In genomic region chr6:33476134-33476533, GRCm38 (mm10) we compare ENCODE assay signal across 25 mouse cellular contexts.
"Had no signal": no experiment of that assay in that cellular context is flagged by ENCODE, and none has a peak within 500 bp of the region (broad histone marks: within the 10 kb centered on the region; RNA-seq: fewer than 3 reads in every experiment).

No protein-coding gene starts in this region.

- H3K4me2 ChIP-seq: heart, embryonic 11.5 days; heart, embryonic 13.5 days; heart, embryonic 15.5 days; hindbrain, embryonic 13.5 days; hindbrain, embryonic 15.5 days; kidney, embryonic 15.5 days; limb, embryonic 12.5 days had no signal

- H3K27ac ChIP-seq: heart, adult 2 months; heart, embryonic 13.5 days; heart, embryonic 15.5 days; hindbrain, embryonic 13.5 days; hindbrain, embryonic 15.5 days; hindbrain, postnatal 0 days; kidney, embryonic 15.5 days; kidney, postnatal 0 days; left cerebral cortex, adult 2 months; limb, embryonic 10.5 days; limb, embryonic 12.5 days had no signal

- DNase-seq: gastrocnemius, postnatal 14 days; gastrocnemius, postnatal 36 days; heart, adult 11 months; heart, adult 2 months; heart, postnatal 14 days; heart, postnatal 36 days; kidney, adult 11 months; kidney, adult 2 months; kidney, adult 9 months; kidney, postnatal 14 days; kidney, postnatal 36 days; layer of hippocampus, adult 9-11 months; layer of hippocampus, postnatal 36 days had no signal

- H3K4me3 ChIP-seq: heart, adult 2 months; heart, embryonic 13.5 days; heart, embryonic 15.5 days; hindbrain, embryonic 13.5 days; hindbrain, embryonic 15.5 days; kidney, embryonic 15.5 days; left cerebral cortex, adult 2 months; limb, embryonic 10.5 days; limb, embryonic 12.5 days had no signal

- H3K9ac ChIP-seq: heart, embryonic 13.5 days; heart, embryonic 15.5 days; hindbrain, embryonic 13.5 days; hindbrain, embryonic 15.5 days; kidney, embryonic 15.5 days; limb, embryonic 12.5 days had no signal

- H3K36me3 ChIP-seq: heart, embryonic 13.5 days; heart, embryonic 15.5 days; hindbrain, embryonic 15.5 days; kidney, embryonic 15.5 days; limb, embryonic 10.5 days; limb, embryonic 12.5 days had no signal

- H3K27me3 ChIP-seq: heart, embryonic 13.5 days; heart, embryonic 15.5 days; hindbrain, embryonic 13.5 days; hindbrain, embryonic 15.5 days; kidney, embryonic 15.5 days; limb, embryonic 12.5 days had no signal

- ATAC-seq: hindbrain, postnatal 0 days; intestine, embryonic 16.5 days had no signal

- H3K4me1 ChIP-seq: heart, embryonic 13.5 days; heart, embryonic 15.5 days; hindbrain, embryonic 13.5 days; hindbrain, embryonic 15.5 days; kidney, embryonic 15.5 days; limb, embryonic 10.5 days; limb, embryonic 12.5 days had no signal

- H3K9me3 ChIP-seq: heart, embryonic 13.5 days; heart, embryonic 15.5 days; hindbrain, embryonic 13.5 days; hindbrain, embryonic 15.5 days; kidney, embryonic 15.5 days; limb, embryonic 10.5 days; limb, embryonic 12.5 days had no signal
